Mouse (Mus musculus): ENCODE results near the gene Nln.

Nln gene

GRCm38 (mm10) chr13:104109288-104109815 lies at the start of gene Nln, which contains the start of gene Sgtb:
Nln (minus strand) TSS chr13:104109614.
Sgtb (plus strand) TSS chr13:104109741.
- DNase-seq (ENCODE audit: low spot score), result peak; percentile 58

DNA sequence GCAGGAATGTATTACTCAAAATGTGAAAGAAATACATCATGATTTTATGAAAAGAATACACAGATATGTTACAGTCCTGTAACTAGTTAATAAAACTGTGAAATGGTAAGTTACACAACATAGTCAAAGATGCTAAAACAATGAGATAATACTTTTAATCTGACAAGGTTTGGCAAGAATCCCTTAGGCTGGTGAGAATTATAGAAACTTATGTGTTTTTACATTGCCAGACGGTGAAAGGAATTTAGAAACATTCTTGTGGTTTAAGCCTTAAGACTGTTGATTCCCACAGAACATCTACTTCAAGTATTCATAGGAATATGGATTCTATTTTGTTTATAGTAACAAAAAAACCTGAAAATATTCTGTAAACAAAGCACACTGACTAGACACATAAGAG lies 46.3 kb upstream of the Nln start:
- DNase-seq (ENCODE audit: low spot score), result no peak

- DNase-seq (ENCODE audit: low spot score), result no peak
Observed at GRCm38 (mm10) chr13:104155106-104155505, 45.7 kb upstream of the Nln start.

GRCm38 (mm10) chr13:104154180-104154579 lies 44.8 kb upstream of the Nln start:
- DNase-seq (ENCODE audit: low spot score), result no peak

- no peak for DNase-seq (ENCODE audit: low spot score)
Observed at GRCm38 (mm10) chr13:104145646-104146045, 36.2 kb upstream of the Nln start.

DNA sequence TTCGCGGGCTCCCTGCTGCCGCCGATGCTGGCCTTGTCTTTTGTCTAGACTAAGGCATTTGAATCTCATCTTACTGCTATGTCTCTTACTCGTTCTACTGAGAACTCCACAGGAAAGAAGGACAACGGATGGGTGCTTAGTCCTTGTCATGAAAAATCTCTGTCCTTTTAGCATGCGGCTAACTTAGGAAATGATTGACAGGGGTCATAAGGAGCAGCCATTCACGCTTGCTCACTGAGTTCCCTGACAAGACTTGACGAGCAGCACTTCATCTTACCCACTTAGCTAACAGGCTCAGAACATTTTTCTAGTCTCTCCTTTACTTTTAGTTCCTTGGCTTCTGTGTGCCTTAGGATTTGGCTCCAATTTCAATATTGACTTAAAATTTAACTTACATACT lies 35.5 kb upstream of the Nln start:
- no peak for DNase-seq (ENCODE audit: low spot score)

GRCm38 (mm10) chr13:104139369-104140209 lies 30.2 kb upstream of the Nln start:
- DNase-seq (ENCODE audit: low spot score), result peak; percentile 46

DNA sequence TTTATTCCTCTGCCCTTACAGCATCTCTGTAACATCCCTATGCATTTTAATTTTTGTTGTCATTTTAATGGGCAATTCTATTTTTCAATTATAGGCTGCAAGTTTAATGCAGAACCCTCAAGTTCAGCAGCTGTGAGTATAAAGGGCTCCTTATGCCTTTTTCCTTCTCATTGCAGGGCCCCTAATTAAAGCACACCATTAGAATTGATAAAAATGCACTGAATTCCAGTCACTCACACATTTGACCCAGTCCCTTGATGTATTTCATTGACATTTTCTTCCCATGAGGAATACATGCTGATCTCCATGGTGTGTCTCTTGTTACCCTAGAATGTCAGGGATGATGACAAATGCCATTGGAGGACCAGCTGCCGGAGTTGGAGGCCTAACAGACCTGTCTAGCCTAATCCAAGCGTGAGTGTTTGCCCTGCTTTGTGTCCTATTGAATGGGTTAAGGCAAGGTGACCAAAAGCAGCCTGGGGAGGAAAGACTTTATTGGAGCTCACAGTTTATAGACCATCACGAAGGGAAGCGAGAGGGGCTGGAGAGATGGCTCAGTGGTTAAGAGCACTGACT lies 25.2 kb upstream of the Nln start:
- no peak for DNase-seq (ENCODE audit: low spot score)

DNA sequence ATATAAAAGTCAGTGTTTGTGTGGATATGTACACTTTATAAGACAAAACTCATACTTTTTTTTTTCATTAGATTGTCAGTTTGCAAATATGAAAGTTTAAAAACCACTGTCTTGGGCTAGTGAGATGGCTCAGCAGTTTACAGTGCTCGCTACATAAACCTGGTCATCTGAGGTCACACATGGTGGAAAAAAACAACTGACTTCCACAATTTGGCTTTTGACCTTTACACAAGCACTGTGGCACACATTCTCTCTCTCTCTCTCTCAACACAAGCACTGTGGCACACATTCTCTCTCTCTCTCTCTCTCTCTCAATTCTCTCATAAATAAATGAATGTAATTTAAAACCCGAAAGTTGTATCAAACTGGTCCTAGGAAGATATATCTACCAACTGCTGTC lies 23.1 kb upstream of the Nln start:
- no peak for DNase-seq (ENCODE audit: low spot score)

- no peak for DNase-seq (ENCODE audit: low spot score)
Observed at GRCm38 (mm10) chr13:104123662-104124381, 14.4 kb upstream of the Nln start.

GRCm38 (mm10) chr13:104122078-104122840 lies 12.8 kb upstream of the Nln start:
- no peak for DNase-seq (ENCODE audit: low spot score)

DNA sequence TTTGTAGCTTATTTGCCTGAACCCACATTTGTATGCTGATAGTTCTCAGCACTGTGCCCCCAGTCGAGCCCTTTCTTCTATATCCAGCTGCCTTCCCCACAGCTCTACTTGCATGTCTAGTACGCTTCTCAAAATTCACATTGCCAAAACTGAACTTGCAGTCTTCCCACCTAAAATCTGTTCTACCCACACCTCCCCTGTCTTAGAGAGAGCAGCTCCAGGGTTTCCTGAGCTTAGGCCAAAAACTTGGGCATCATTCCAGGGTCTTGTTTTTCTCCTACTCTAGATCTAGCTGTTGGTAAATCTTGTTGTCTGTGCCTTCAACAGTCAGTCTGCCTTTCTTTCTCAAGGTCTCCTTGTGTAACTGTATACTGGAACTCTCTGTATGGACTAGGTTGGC lies 5.4 kb upstream of the Nln start:
- no peak for DNase-seq (ENCODE audit: low spot score)

DNA sequence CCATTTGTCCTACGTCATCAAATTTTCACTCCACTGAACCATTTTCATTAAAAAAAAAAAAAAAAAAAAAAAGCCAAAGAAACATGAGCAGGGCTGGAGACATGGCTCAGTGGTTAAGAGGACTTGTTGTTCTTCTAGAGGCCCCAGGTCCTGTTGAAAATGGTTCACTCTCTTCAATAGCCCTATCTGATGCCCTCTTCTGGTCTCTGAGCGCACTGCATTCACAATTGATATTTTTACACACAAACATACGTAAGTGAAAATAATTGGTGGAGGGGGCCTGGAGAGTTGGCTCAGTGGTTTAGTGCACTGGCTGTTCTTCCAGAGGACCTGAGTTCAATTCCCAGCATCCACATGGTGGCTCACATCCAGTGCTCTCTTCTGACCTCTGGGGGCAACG lies 4.4 kb upstream of the Nln start:
- DNase-seq (ENCODE audit: low spot score), result no peak

DNA sequence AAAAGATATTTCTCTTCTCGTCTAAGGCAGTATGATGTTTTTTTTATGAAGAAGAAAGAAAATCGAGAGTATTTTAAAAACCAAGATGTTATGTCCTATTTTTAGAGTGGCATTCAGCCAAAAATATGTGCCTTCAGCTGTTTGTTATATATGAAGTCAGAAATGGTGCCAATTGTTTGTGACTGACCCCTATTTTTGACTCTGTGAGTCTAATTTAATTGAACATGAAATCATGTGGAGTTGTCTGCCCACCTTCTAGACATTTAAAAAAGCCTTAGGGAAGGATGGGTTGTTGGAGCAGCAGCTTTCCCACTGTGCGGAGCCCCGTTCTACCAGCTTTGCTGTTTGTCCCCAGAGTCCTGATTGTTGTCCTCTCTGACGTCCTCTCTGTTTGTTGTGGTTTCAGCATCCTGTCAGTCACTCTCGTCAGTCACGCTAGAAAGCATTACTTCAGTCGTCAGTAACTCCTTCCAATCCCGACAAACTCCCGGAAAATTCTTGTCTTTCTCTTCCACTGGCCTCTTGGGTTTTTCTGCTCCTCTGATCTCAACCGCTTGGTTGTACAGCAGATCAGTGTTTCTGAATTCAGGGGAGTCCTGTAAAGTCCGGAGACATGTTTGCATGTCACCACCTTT lies 3.0 kb upstream of the Nln start:
- no peak for DNase-seq (ENCODE audit: low spot score)

- no peak for DNase-seq (ENCODE audit: low spot score)
Observed at GRCm38 (mm10) chr13:104110526-104110925, 1.1 kb upstream of the Nln start.

DNA sequence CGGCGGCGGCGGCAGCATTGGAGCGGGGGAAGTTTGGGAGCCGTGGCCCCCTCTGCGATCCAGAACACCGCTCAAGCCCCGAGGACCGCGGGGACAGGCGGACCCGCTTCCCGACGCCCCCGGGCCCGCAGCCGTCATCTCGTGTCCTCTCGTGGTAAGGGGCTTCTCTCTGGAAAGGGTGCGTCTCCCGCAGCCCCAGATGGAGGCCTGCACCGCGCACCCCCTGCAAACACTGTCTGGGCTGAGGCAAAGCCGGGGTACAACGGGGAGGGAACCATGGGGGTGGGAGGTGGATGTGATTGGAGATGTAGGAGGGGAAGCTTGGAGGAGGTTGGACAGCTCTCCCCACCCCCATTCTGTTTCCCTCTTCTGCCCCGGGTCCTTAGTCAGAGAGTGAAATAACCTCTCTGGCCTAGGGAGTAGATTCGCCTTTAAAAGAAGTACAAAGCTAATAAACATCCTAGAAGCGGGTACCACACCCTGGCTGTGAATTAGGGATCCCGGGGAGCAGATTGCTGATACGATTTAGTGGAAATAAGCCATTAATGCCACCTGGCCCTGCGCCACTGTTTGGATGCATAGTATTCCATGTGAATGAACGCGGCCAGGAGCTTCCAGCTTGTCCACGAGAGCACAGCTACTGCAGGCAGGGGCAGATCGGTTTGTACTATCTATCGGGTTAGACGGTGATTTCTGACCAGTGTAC lies 555 bp upstream of the Nln start:
- peak; percentile 10 for DNase-seq (ENCODE audit: low spot score)

GRCm38 (mm10) chr13:104108651-104109287 lies 645 bp downstream of the Nln start:
- no peak for DNase-seq (ENCODE audit: low spot score)

DNA sequence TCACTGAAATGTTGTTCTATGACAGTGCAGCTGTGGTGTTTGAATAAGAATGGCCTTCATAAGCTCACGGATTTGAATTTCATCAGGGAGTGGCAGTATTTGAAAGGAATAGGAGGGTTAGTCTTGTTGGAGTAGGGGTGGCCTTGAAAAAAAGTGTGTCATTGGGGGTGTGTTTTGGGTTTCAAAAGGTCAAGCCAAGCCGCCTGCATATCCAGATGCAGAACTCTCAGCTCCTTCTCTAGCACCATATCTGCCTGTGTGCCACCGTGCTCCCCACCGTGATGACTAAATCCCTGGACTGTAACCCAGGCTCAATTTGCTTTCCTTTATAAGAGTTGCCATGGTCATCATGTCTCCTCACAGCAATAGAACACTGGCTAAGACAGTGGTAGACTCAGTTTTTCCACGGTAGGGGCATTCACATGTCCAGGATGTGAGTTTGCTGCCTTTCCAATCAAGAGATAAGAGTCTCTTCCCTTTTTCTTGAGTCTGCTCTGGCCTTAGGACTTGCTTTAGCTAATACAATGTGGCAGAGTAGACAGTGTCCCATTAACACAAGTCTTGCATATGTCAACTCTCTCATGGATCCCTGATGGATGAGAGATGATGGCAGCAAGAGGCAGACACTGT lies 7.7 kb downstream of the Nln start:
- DNase-seq (ENCODE audit: low spot score), result no peak

DNA sequence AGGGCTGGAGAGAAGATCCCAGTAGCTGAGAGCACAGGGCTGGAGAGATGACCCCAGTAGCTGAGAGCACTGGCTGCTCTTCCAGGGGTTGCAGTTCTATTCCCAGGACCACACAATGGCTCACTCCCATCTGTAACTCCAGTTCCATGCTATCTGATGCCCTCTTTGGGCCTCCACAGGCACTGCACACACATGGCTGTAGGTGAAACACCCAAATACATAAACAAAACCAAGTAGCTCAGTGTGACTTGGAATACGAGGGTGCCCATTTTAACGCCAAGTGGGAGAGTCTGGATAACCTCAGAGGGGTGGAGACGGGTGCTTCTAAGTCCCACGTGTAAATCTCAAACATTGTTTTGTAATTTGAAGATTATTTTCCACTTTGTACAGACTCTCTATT lies 9.0 kb downstream of the Nln start:
- DNase-seq (ENCODE audit: low spot score), result no peak

GRCm38 (mm10) chr13:104097190-104097589 lies 12.2 kb downstream of the Nln start:
- no peak for DNase-seq (ENCODE audit: low spot score)

All from ovary, postnatal 10 days (tissue).